Mouse (Mus musculus): ENCODE measurements around the gene Rps21. TPM values are rescaled to one million over a fixed set of nuclear protein-coding genes. Genes with fewer than 3 reads are reported as not detected.
A peak's percentile ranks its signal among the peaks of the same experiment; 100 is the strongest.

Rps21 gene
- polyA plus RNA-seq, 1 experiment from 2014 or later = 447 TPM

GRCm38 (mm10) chr2:180216921-180217320 lies 40.3 kb upstream of the Rps21 start:
- ATAC-seq (ENCODE audit: insufficient number of reproducible peaks, insufficient read depth, low FRiP score, low read depth) = no peak
- Histone ChIP-seq H3K27ac (replicated peaks in 1 of 2; ENCODE audit: control insufficient read depth in 1 of 2, insufficient read depth in 1 of 2, low read depth in 2 of 2, low read length in 2 of 2) (no peak overlapping the region), H3K4me1 (ENCODE audit: control insufficient read depth in 2 of 2, insufficient read depth in 2 of 2, low read length in 2 of 2) (peaks cover 39 to 48% of the 10 kb centered on the region in 2 experiments), H3K4me2 (ENCODE audit: low read length) (no peak overlapping the region), H3K36me3 (ENCODE audit: control insufficient read depth, insufficient read depth, low read length) (peaks cover 8% of the 10 kb centered on the region; the same call in 1 of the 2 replicates), H3K9me3 (ENCODE audit: control insufficient read depth, low read length) (0 out of 2 replicates have a peak, but pooled peaks cover 3% of the 10 kb centered on the region), H3K4me3 (ENCODE audit: control insufficient read depth in 1 of 2, insufficient read depth in 1 of 2, low read depth in 1 of 2, low read length in 2 of 2) (no peak overlapping the region), H3K27me3 (ENCODE audit: control insufficient read depth, insufficient read depth, low read length) (no peaks in the 10 kb centered on the region), H3K9ac (ENCODE audit: low read length) (no peak overlapping the region)
- 52% methylated on average over 5 of the region's 5 CpGs for WGBS

- Histone ChIP-seq H3K27me3 (ENCODE audit: control insufficient read depth, insufficient read depth, low read length) (no peaks in the 10 kb centered on the region), H3K27ac (replicated peaks in 1 of 2; ENCODE audit: control insufficient read depth in 1 of 2, insufficient read depth in 1 of 2, low read depth in 2 of 2, low read length in 2 of 2) (0 out of 4 replicates have a peak overlapping the region, but pooled peaks of 1 of the 2 experiments have one; percentile 57), H3K4me2 (ENCODE audit: low read length) (no peak overlapping the region), H3K9ac (ENCODE audit: low read length) (no peak overlapping the region), H3K4me1 (ENCODE audit: control insufficient read depth in 2 of 2, insufficient read depth in 2 of 2, low read length in 2 of 2) (peaks cover 46 to 55% of the 10 kb centered on the region in 2 experiments), H3K4me3 (ENCODE audit: control insufficient read depth in 1 of 2, insufficient read depth in 1 of 2, low read depth in 1 of 2, low read length in 2 of 2) (no peak overlapping the region), H3K9me3 (ENCODE audit: control insufficient read depth, low read length) (no peaks in the 10 kb centered on the region), H3K36me3 (ENCODE audit: control insufficient read depth, insufficient read depth, low read length) (peaks cover 8% of the 10 kb centered on the region; the same call in 1 of the 2 replicates)
- no peak for ATAC-seq (ENCODE audit: insufficient number of reproducible peaks, insufficient read depth, low FRiP score, low read depth)
- WGBS = 81% methylated on average over 8 of the region's 8 CpGs
Observed at GRCm38 (mm10) chr2:180217587-180217986, 39.6 kb upstream of the Rps21 start.

- H3K9ac ChIP-seq (ENCODE audit: low read length) = peak overlapping the region; percentile 41; the same call in 1 of the 2 replicates
- no peaks in the 10 kb centered on the region for H3K9me3 ChIP-seq (ENCODE audit: control insufficient read depth, low read length)
- no peaks in the 10 kb centered on the region for H3K27me3 ChIP-seq (ENCODE audit: control insufficient read depth, insufficient read depth, low read length)
- H3K4me1 ChIP-seq (ENCODE audit: control insufficient read depth in 2 of 2, insufficient read depth in 2 of 2, low read length in 2 of 2) = peaks cover 47 to 56% of the 10 kb centered on the region in 2 experiments
- H3K4me3 ChIP-seq (ENCODE audit: control insufficient read depth in 1 of 2, insufficient read depth in 1 of 2, low read depth in 1 of 2, low read length in 2 of 2) = no peak overlapping the region
- peak overlapping the region; percentile 38 to 57; a peak in 2 of 4 replicates for H3K27ac ChIP-seq (replicated peaks in 1 of 2; ENCODE audit: control insufficient read depth in 1 of 2, insufficient read depth in 1 of 2, low read depth in 2 of 2, low read length in 2 of 2)
- 41% methylated on average over 3 of the region's 3 CpGs for WGBS
- no peak overlapping the region for H3K4me2 ChIP-seq (ENCODE audit: low read length)
- no peak for ATAC-seq (ENCODE audit: insufficient number of reproducible peaks, insufficient read depth, low FRiP score, low read depth)
- peaks cover 8% of the 10 kb centered on the region; the same call in 1 of the 2 replicates for H3K36me3 ChIP-seq (ENCODE audit: control insufficient read depth, insufficient read depth, low read length)
Observed at GRCm38 (mm10) chr2:180218241-180218640, 38.9 kb upstream of the Rps21 start.

- ATAC-seq (ENCODE audit: insufficient number of reproducible peaks, insufficient read depth, low FRiP score, low read depth) = no peak
- Histone ChIP-seq H3K9ac (ENCODE audit: low read length) (peak overlapping the region; percentile 41; the same call in 1 of the 2 replicates), H3K4me1 (ENCODE audit: control insufficient read depth in 2 of 2, insufficient read depth in 2 of 2, low read length in 2 of 2) (peaks cover 47 to 56% of the 10 kb centered on the region in 2 experiments)
Observed at GRCm38 (mm10) chr2:180218677-180219076, 38.5 kb upstream of the Rps21 start.

GRCm38 (mm10) chr2:180219145-180219943 lies 37.8 kb upstream of the Rps21 start:
- H3K9ac ChIP-seq (ENCODE audit: low read length) = peak overlapping the region; percentile 41; the same call in 1 of the 2 replicates
- no peak for ATAC-seq (ENCODE audit: insufficient number of reproducible peaks, insufficient read depth, low FRiP score, low read depth)
- H3K4me1 ChIP-seq (ENCODE audit: control insufficient read depth in 2 of 2, insufficient read depth in 2 of 2, low read length in 2 of 2) = peaks cover 43 to 53% of the 10 kb centered on the region in 2 experiments
- H3K4me3 ChIP-seq (ENCODE audit: control insufficient read depth in 1 of 2, insufficient read depth in 1 of 2, low read depth in 1 of 2, low read length in 2 of 2) = no peak overlapping the region
- WGBS = 81% methylated on average over 15 of the region's 15 CpGs
- H3K27ac ChIP-seq (replicated peaks in 1 of 2; ENCODE audit: control insufficient read depth in 1 of 2, insufficient read depth in 1 of 2, low read depth in 2 of 2, low read length in 2 of 2) = peak overlapping the region; percentile 18 to 57
- no peaks in the 10 kb centered on the region for H3K27me3 ChIP-seq (ENCODE audit: control insufficient read depth, insufficient read depth, low read length)
- peaks cover 8% of the 10 kb centered on the region; the same call in 1 of the 2 replicates for H3K36me3 ChIP-seq (ENCODE audit: control insufficient read depth, insufficient read depth, low read length)
- no peaks in the 10 kb centered on the region for H3K9me3 ChIP-seq (ENCODE audit: control insufficient read depth, low read length)
- no peak overlapping the region for H3K4me2 ChIP-seq (ENCODE audit: low read length)

More at GRCm38 (mm10) chr2:180218677-180219076, 38.5 kb upstream of the Rps21 start:
- H3K27ac ChIP-seq (replicated peaks in 1 of 2; ENCODE audit: control insufficient read depth in 1 of 2, insufficient read depth in 1 of 2, low read depth in 2 of 2, low read length in 2 of 2) = peak overlapping the region; percentile 38 to 57
- H3K4me3 ChIP-seq (ENCODE audit: control insufficient read depth in 1 of 2, insufficient read depth in 1 of 2, low read depth in 1 of 2, low read length in 2 of 2) = no peak overlapping the region
- no peaks in the 10 kb centered on the region for H3K27me3 ChIP-seq (ENCODE audit: control insufficient read depth, insufficient read depth, low read length)
- peaks cover 8% of the 10 kb centered on the region; the same call in 1 of the 2 replicates for H3K36me3 ChIP-seq (ENCODE audit: control insufficient read depth, insufficient read depth, low read length)
- H3K9me3 ChIP-seq (ENCODE audit: control insufficient read depth, low read length) = no peaks in the 10 kb centered on the region
- no peak overlapping the region for H3K4me2 ChIP-seq (ENCODE audit: low read length)
- WGBS = 34% methylated on average over 5 of the region's 5 CpGs

GRCm38 (mm10) chr2:180220165-180220564 lies 37.0 kb upstream of the Rps21 start:
- 61% methylated on average over 9 of the region's 9 CpGs for WGBS
- no peak overlapping the region for H3K4me2 ChIP-seq (ENCODE audit: low read length)
- no peak overlapping the region for H3K9ac ChIP-seq (ENCODE audit: low read length)
- peaks cover 8% of the 10 kb centered on the region; the same call in 1 of the 2 replicates for H3K36me3 ChIP-seq (ENCODE audit: control insufficient read depth, insufficient read depth, low read length)
- no peaks in the 10 kb centered on the region for H3K27me3 ChIP-seq (ENCODE audit: control insufficient read depth, insufficient read depth, low read length)
- H3K4me3 ChIP-seq (ENCODE audit: control insufficient read depth in 1 of 2, insufficient read depth in 1 of 2, low read depth in 1 of 2, low read length in 2 of 2) = no peak overlapping the region
- H3K9me3 ChIP-seq (ENCODE audit: control insufficient read depth, low read length) = no peaks in the 10 kb centered on the region
- no peak overlapping the region for H3K27ac ChIP-seq (replicated peaks in 1 of 2; ENCODE audit: control insufficient read depth in 1 of 2, insufficient read depth in 1 of 2, low read depth in 2 of 2, low read length in 2 of 2)
- ATAC-seq (ENCODE audit: insufficient number of reproducible peaks, insufficient read depth, low FRiP score, low read depth) = no peak
- peaks cover 39 to 53% of the 10 kb centered on the region in 2 experiments for H3K4me1 ChIP-seq (ENCODE audit: control insufficient read depth in 2 of 2, insufficient read depth in 2 of 2, low read length in 2 of 2)

GRCm38 (mm10) chr2:180221051-180221450 lies 36.1 kb upstream of the Rps21 start:
- H3K4me1 ChIP-seq (ENCODE audit: control insufficient read depth in 2 of 2, insufficient read depth in 2 of 2, low read length in 2 of 2) = peaks cover 30 to 49% of the 10 kb centered on the region in 2 experiments
- H3K27ac ChIP-seq (replicated peaks in 1 of 2; ENCODE audit: control insufficient read depth in 1 of 2, insufficient read depth in 1 of 2, low read depth in 2 of 2, low read length in 2 of 2) = no peak overlapping the region
- H3K9ac ChIP-seq (ENCODE audit: low read length) = no peak overlapping the region
- no peaks in the 10 kb centered on the region for H3K9me3 ChIP-seq (ENCODE audit: control insufficient read depth, low read length)
- peaks cover 8% of the 10 kb centered on the region; the same call in 1 of the 2 replicates for H3K36me3 ChIP-seq (ENCODE audit: control insufficient read depth, insufficient read depth, low read length)
- ATAC-seq (ENCODE audit: insufficient number of reproducible peaks, insufficient read depth, low FRiP score, low read depth) = no peak
- H3K4me2 ChIP-seq (ENCODE audit: low read length) = no peak overlapping the region
- 76% methylated on average over 9 of the region's 9 CpGs for WGBS
- no peaks in the 10 kb centered on the region; the same call in 1 of the 2 replicates for H3K27me3 ChIP-seq (ENCODE audit: control insufficient read depth, insufficient read depth, low read length)
- no peak overlapping the region for H3K4me3 ChIP-seq (ENCODE audit: control insufficient read depth in 1 of 2, insufficient read depth in 1 of 2, low read depth in 1 of 2, low read length in 2 of 2)

Measured in heart, embryonic 14.5 days (tissue).